Mouse (Mus musculus): ENCODE results near the gene Gm28035. TPM values are rescaled to one million over a fixed set of nuclear protein-coding genes. Genes with fewer than 3 reads are reported as not detected.

The Gm28035 gene
- total and polyA plus RNA-seq, 3 experiments = 0.27 to 0.64 (median 0.36) TPM

- H3K27ac ChIP-seq (ENCODE audit: insufficient read depth, low read depth) = peak overlapping the region; percentile 3; the same call in 1 of the 2 replicates
- H3K9me3 ChIP-seq (replicated peaks; ENCODE audit: low read length) = no peaks in the 10 kb centered on the region
- peak overlapping the region; percentile 39 for H3K9ac ChIP-seq (ENCODE audit: insufficient read depth, low read depth)
- in situ Hi-C loops (cut with MboI; ENCODE audit: low pct_ligation_motif_present, low pct_unique_long_range_greater_than_20kb, low sequenced_read_pairs) = loop anchor here (5.0 kb wide), 1 partner anchor 98 kb away; no protein-coding TSS in a partner anchor
- no peaks in the 10 kb centered on the region for H3K27me3 ChIP-seq (replicated peaks)
- H3K4me2 ChIP-seq (ENCODE audit: insufficient read depth, low read depth, poor library complexity, severe bottlenecking) = peak overlapping the region; percentile 85
- peak overlapping the region; percentile 62 to 99 (median 97) for H3K4me3 ChIP-seq (replicated peaks in 1 of 3; ENCODE audit: low read depth in 2 of 3, low read length in 2 of 3, poor library complexity in 1 of 3)
- peaks cover 46% of the 10 kb centered on the region for H3K79me2 ChIP-seq (replicated peaks; ENCODE audit: control insufficient read depth, extremely low read depth, insufficient read depth, poor library complexity, severe bottlenecking)
- H3K36me3 ChIP-seq (replicated peaks in 1 of 2; ENCODE audit: control insufficient read depth in 1 of 2, insufficient read depth in 1 of 2, low read length in 1 of 2) = peaks cover under 1 to 32% of the 10 kb centered on the region in 2 experiments
- no peak for DNase-seq (ENCODE audit: extremely low read depth)
- TF ChIP-seq CTCF (conservative IDR thresholded peaks at IDR 0.05 in 1 of 2, IDR thresholded peaks at IDR 0.05 in 1 of 2; ENCODE audit: low read depth in 2 of 2, low read length in 2 of 2) (no peak), MYC (IDR thresholded peaks at IDR 0.05; ENCODE audit: low read depth, low read length) (no peak), MAFK (IDR thresholded peaks at IDR 0.05; ENCODE audit: insufficient replicate concordance, low read length) (no peak), USF2 (conservative IDR thresholded peaks at IDR 0.05; ENCODE audit: low read depth, low read length) (no peak), SIN3A (IDR thresholded peaks at IDR 0.05; ENCODE audit: low read length) (no peak), EP300 (IDR thresholded peaks at IDR 0.05; ENCODE audit: low read length) (no peak), JUN (IDR thresholded peaks at IDR 0.05; ENCODE audit: insufficient read depth, low read depth, low read length) (no peak), RAD21 (IDR thresholded peaks at IDR 0.05; ENCODE audit: low read depth, low read length) (no peak), NELFE (IDR thresholded peaks at IDR 0.05; ENCODE audit: low read depth, low read length) (no peak), TCF12 (IDR thresholded peaks at IDR 0.05; ENCODE audit: low read depth, low read length) (no peak), MAX (IDR thresholded peaks at IDR 0.05; ENCODE audit: low read length) (no peak), BHLHE40 (IDR thresholded peaks at IDR 0.05; ENCODE audit: low read depth, low read length) (no peak), RCOR1 (conservative IDR thresholded peaks at IDR 0.05; ENCODE audit: low read depth, low read length) (no peak), MXI1 (IDR thresholded peaks at IDR 0.05; ENCODE audit: low read depth, low read length) (no peak), NRF1 (IDR thresholded peaks at IDR 0.05; ENCODE audit: low read depth, low read length) (no peak), ZC3H11A (IDR thresholded peaks at IDR 0.05; ENCODE audit: low read depth, low read length) (no peak), HCFC1 (IDR thresholded peaks at IDR 0.05; ENCODE audit: low read depth, low read length) (no peak), MEF2A (IDR thresholded peaks at IDR 0.05; ENCODE audit: borderline replicate concordance, low read depth, low read length) (no peak), SMC3 (IDR thresholded peaks at IDR 0.05; ENCODE audit: low read depth, low read length) (no peak)
- H3K4me1 ChIP-seq (ENCODE audit: control insufficient read depth in 1 of 2, insufficient read depth in 2 of 2) = peaks cover 8 to 28% of the 10 kb centered on the region in 2 experiments
- dilution Hi-C loops (cut with MboI; ENCODE audit: extremely low pct_ligation_motif_present, extremely low pct_unique_long_range_greater_than_20kb, low sequenced_read_pairs) = no loop called here
These were observed 45.2 kb downstream of the Gm28035 start for GRCm38 (mm10) chr2:30285416-30286181.
